Mouse (Mus musculus): ENCODE data around the gene Fam155a. TPM values are rescaled to one million over a fixed set of nuclear protein-coding genes. Genes with fewer than 3 reads are reported as not detected.
"Not testable (repeated sequence)": the region's sequence is repeated elsewhere in the genome, so short reads cannot be mapped to it uniquely, and the experiment has no call there.

Fam155a gene
- polyA plus RNA-seq, 1 experiment from 2014 or later, result 1.2 TPM

DNA sequence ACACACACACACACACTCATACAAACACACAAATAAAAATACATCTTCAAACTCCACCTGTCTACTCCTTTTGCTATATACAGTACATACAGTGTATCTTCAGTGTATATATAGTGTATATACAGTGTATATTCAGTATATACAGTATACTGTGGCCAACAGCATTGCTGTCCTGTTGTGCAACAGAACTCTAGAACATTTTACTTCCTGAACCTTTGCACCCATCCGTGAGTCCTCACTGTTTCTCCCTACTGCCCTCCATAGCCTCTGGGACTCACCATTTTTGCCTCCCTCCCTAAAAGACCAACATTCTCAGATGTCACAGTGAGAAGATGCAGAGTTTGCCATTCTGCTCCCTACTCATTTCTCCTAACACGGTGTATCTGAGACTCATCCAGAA is 347.8 kb downstream of the Fam155a start:
- Histone ChIP-seq H3K9me3 (no peaks in the 10 kb centered on the region), H3K27ac (no peak overlapping the region), H3K27me3 (replicated peaks) (no peaks in the 10 kb centered on the region), H3K4me2 (no peak overlapping the region), H3K4me1 (no peaks in the 10 kb centered on the region), H3K4me3 (replicated peaks) (no peak overlapping the region), H3K9ac (no peak overlapping the region), H3K36me3 (no peaks in the 10 kb centered on the region)
- WGBS, result 45% methylated on average over 2 of the region's 2 CpGs
- ATAC-seq (ENCODE audit: insufficient read depth, low FRiP score, low read depth), result no peak

DNA sequence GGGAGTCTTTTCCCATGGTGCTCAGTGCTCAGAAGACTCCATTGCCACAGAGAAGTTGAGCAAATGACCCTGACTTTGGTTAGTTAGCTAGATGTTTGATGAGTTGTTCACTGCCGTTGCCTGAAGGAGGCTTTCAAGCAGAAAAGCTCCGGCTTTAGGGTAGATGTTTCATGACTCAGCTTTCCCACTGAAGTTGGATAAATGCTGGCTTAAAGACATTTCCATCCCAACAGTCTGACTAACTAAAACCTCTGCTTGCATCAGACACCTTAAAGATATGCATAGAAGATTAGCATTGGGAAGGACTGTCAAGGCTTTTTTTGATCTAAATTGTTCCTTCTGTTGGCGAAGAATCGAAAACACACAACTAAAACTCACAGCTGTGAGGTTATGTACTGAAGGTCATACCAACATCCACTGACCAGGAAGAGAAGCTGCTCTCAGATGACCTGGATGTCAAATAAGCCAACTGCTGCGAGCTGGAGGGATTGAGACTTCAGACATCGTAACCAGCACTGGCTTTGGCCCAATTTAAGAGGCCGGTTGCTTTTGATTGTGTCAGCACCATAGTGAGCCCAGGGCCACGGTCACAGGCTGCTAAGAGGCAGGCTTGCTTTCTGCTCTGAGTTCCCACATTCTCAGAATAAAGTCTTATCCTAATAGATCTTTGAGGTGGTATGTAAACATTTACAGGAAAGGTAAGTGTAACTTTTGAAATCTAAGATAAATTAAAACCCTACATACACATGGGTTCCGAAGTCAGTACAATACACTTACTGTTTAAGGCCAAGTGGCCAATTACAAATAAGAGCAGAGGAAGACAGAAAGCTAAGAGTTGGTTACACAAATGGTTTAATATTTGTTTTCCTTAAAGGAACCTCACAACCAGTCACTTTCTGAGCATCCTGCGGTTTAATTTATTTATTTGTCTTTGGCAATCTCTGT is 351.8 kb downstream of the Fam155a start:
- no peaks in the 10 kb centered on the region for H3K36me3 ChIP-seq
- H3K9me3 ChIP-seq, result no peaks in the 10 kb centered on the region
- no peaks in the 10 kb centered on the region for H3K4me1 ChIP-seq
- no peaks in the 10 kb centered on the region for H3K27me3 ChIP-seq (replicated peaks)
- peak; percentile 66; the same call in 1 of the 2 replicates for ATAC-seq (ENCODE audit: insufficient read depth, low FRiP score, low read depth)
- no peak overlapping the region for H3K9ac ChIP-seq
- 41% methylated on average over 10 of the region's 10 CpGs for WGBS
- H3K27ac ChIP-seq, result no peak overlapping the region
- H3K4me3 ChIP-seq (replicated peaks), result no peak overlapping the region
- no peak overlapping the region for H3K4me2 ChIP-seq

DNA sequence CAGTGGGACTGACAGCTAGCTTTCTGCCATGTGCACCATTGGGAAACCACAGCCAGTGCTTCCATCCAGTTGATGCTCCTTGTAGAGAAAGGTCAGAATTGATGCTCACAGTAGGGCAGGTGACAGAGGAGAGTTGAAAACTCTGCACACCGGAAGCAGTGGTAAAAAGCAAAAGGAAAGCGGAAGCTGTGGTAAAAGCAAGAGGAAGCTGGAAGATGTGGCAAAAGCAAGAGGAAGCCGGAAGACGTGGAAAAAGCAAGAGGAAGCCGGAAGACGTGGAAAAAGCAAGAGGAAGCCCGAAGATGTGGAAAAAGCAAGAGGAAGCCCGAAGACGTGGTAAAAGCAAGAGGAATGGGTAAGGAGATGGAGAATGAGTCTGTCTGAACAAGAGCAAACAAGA is 354.8 kb downstream of the Fam155a start:
- no peak overlapping the region for H3K9ac ChIP-seq
- H3K4me1 ChIP-seq, result no peaks in the 10 kb centered on the region
- no peak overlapping the region for H3K4me2 ChIP-seq
- H3K27me3 ChIP-seq (replicated peaks), result no peaks in the 10 kb centered on the region
- no peak overlapping the region for H3K4me3 ChIP-seq (replicated peaks)
- H3K36me3 ChIP-seq, result no peaks in the 10 kb centered on the region
- no peaks in the 10 kb centered on the region for H3K9me3 ChIP-seq
- no peak overlapping the region for H3K27ac ChIP-seq
- WGBS, result 86% methylated on average over 9 of the region's 9 CpGs
- ATAC-seq (ENCODE audit: insufficient read depth, low FRiP score, low read depth), result no peak

DNA sequence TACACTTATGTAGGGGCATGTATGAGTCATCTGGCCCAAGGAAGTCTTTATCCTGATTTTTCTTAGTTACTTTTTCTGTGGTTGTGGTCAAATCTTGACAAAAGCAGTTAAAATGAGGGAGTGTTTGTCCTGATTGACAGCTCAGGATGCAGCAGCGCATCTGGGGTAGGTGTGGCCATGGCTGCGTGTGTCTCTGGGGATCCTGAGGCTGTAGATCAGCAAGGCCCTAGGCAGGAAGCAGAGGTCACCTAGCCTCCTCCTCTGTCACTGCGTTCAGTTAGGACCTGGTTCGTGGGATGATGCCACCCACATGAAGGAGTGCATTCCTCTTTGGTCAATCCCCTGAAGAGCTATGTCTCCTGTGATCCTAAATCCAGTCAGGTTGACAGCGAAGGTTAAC is 362.5 kb downstream of the Fam155a start:
- Histone ChIP-seq H3K27me3 (replicated peaks) (no peaks in the 10 kb centered on the region), H3K36me3 (no peaks in the 10 kb centered on the region), H3K9me3 (no peaks in the 10 kb centered on the region), H3K27ac (no peak overlapping the region), H3K9ac (no peak overlapping the region), H3K4me3 (replicated peaks) (no peak overlapping the region), H3K4me2 (no peak overlapping the region), H3K4me1 (no peaks in the 10 kb centered on the region)
- no peak for ATAC-seq (ENCODE audit: insufficient read depth, low FRiP score, low read depth)
- 45% methylated on average over 5 of the region's 5 CpGs for WGBS

DNA sequence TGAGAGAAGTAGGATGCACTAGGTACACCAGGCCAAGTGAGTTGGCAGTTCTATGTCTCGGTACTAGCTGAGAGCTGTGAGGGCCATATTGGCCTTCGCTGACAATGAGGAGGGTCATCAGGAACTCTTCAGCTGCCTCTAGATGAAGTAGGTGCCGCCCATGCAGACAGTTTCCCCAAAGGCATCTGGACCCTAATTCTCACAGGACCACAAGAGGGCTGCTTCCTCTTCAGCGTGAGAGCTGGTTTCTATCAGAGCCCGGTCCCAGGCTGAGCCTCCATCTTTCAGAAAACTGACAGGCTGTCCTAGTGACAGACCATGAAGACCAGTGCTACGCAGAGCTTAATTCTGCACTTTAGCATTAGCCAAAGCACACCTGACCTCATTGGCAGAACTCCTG is 364.8 kb downstream of the Fam155a start:
- no peak overlapping the region for H3K9ac ChIP-seq
- H3K9me3 ChIP-seq, result no peaks in the 10 kb centered on the region
- whole genome bisulfite sequencing, result 77% methylated on average over 6 of the region's 6 CpGs
- H3K27me3 ChIP-seq (replicated peaks), result no peaks in the 10 kb centered on the region
- H3K4me1 ChIP-seq, result no peaks in the 10 kb centered on the region
- no peak overlapping the region for H3K4me3 ChIP-seq (replicated peaks)
- no peak overlapping the region for H3K4me2 ChIP-seq
- H3K36me3 ChIP-seq, result no peaks in the 10 kb centered on the region
- ATAC-seq (ENCODE audit: insufficient read depth, low FRiP score, low read depth), result no peak
- no peak overlapping the region for H3K27ac ChIP-seq

DNA sequence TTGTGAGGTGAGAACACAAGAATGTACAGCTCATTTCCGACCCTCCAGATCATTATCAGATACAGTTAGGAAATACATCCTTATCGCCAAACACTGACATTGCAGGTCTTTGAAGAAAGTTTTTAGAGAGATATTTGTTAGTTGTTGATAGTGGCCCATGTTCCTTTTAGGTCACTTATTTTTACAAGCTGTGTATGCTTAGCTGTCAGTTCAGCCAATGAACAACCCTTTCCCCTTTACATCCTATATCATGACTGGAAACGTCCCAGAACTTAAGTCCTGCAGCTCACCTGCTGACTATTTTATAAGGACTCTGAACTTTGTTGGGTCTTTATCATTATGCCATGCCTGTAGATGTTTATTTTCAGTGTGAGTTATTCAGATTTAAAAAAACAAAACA is 366.3 kb downstream of the Fam155a start:
- 66% methylated on average over 3 of the region's 3 CpGs for whole genome bisulfite sequencing
- Histone ChIP-seq H3K4me2 (no peak overlapping the region), H3K9ac (no peak overlapping the region), H3K27me3 (replicated peaks) (no peaks in the 10 kb centered on the region), H3K9me3 (no peaks in the 10 kb centered on the region), H3K4me1 (no peaks in the 10 kb centered on the region), H3K27ac (no peak overlapping the region), H3K36me3 (no peaks in the 10 kb centered on the region), H3K4me3 (replicated peaks) (no peak overlapping the region)
- no peak for ATAC-seq (ENCODE audit: insufficient read depth, low FRiP score, low read depth)

DNA sequence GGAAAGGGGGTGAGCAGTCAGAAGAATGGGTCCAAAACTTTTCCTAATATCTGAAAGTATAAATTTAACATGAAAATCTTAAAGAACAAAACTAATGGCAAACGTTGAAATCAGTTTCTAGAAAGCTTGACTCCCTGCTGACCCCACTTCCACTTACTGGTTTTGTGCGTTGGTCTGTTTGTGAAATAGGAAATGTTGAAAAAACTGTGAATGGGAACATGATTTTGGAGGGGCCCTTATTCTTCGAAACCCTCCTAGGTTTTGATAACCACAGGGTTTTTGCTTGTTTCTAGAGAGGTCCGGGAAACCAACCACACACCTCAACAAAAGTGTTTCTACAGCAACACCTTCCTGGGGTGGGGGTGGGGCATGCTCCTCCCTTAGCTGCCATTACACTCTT is 368.6 kb downstream of the Fam155a start:
- no peaks in the 10 kb centered on the region for H3K27me3 ChIP-seq (replicated peaks)
- H3K9ac ChIP-seq, result no peak overlapping the region
- WGBS, result 45% methylated on average over 4 of the region's 4 CpGs

DNA sequence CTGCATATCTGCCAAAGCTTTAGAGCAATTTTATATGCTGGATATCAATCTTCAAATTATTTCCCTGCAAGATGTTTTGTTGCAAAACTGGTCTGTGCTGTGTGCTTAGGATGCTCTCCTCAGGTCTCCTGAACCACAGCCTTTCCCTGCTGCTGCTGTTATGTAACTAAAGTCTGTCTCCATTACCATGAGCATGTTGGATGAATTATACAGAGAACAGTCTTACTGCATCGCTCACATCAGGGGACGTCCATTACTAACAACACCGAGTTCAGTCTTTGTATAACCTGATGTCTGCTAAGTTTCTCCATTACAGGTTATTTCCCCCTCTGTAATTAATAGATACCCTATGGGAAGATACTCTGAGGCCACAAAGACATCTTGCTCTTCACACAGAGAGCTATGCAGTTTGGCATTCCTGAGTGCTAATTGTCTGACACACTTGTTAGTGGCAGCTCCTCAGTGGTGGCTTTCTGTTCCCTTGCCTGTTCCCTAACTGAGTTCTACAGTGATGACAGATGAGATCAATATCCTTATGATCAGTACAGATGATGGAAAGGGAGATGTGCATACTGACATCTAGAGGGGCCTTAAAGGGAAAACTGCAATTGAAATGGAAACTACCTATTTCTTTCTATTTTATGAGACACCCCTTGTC is 372.2 kb downstream of the Fam155a start:
- no peaks in the 10 kb centered on the region for H3K4me1 ChIP-seq
- H3K4me3 ChIP-seq (replicated peaks), result no peak overlapping the region
- no peak overlapping the region for H3K4me2 ChIP-seq
- H3K36me3 ChIP-seq, result no peaks in the 10 kb centered on the region
- H3K27me3 ChIP-seq (replicated peaks), result no peaks in the 10 kb centered on the region
- H3K9me3 ChIP-seq, result no peaks in the 10 kb centered on the region
- no peak overlapping the region for H3K27ac ChIP-seq
- no peak overlapping the region for H3K9ac ChIP-seq
- WGBS, result 77% methylated on average over 3 of the region's 3 CpGs
- ATAC-seq (ENCODE audit: insufficient read depth, low FRiP score, low read depth), result no peak

More for the DNA sequence above, 368.6 kb downstream of the Fam155a start:
- Histone ChIP-seq H3K4me2 (no peak overlapping the region), H3K27ac (no peak overlapping the region), H3K4me1 (no peaks in the 10 kb centered on the region), H3K9me3 (no peaks in the 10 kb centered on the region), H3K36me3 (no peaks in the 10 kb centered on the region), H3K4me3 (replicated peaks) (no peak overlapping the region)
- ATAC-seq (ENCODE audit: insufficient read depth, low FRiP score, low read depth), result no peak

DNA sequence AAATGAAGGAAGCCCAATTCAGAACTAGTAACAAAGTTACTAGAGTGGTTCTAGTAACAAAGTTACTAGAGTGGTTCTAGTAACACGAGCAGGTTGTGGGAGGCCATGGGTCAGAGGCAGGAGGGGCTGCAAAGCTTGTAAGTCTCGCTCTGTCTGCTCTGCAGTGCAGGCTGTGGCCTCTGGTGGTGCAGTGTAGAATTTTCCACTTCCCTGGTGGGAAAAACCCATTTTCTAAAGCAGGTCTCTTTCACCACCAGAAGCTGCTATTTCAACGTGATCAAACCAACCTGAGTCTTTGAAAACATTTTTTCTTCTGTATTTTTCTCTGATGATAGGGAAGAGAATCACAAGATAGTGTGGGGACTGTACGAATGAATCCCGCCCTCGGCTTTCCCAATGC is 372.9 kb downstream of the Fam155a start:
- Histone ChIP-seq H3K27me3 (replicated peaks) (no peaks in the 10 kb centered on the region), H3K36me3 (no peaks in the 10 kb centered on the region), H3K4me1 (no peaks in the 10 kb centered on the region), H3K9me3 (no peaks in the 10 kb centered on the region), H3K27ac (no peak overlapping the region), H3K4me2 (no peak overlapping the region), H3K9ac (no peak overlapping the region), H3K4me3 (replicated peaks) (no peak overlapping the region)
- WGBS, result 59% methylated on average over 6 of the region's 6 CpGs
- ATAC-seq (ENCODE audit: insufficient read depth, low FRiP score, low read depth), result no peak

DNA sequence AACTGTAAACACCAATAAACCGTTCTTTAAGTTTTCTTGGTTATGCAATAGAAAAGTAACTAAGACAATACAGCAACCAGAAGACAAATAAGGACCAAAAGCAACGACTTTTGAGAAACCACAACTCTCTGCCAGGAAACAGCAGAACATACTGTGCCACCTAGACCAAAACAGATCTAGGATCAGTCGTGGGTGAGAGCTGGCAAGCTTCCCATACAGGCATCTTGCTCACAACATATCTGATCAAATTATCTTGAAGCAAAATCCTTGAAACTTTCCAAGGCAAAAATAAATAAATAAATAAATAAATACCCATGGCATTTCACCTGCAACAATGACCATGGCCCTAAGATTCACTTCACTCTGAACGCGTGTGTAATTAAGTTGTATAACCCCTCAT is 376.3 kb downstream of the Fam155a start:
- H3K4me3 ChIP-seq (replicated peaks), result no peak overlapping the region
- H3K36me3 ChIP-seq, result no peaks in the 10 kb centered on the region
- WGBS, result 79% methylated on average over 5 of the region's 5 CpGs
- no peak overlapping the region for H3K9ac ChIP-seq
- H3K27ac ChIP-seq, result no peak overlapping the region
- H3K9me3 ChIP-seq, result no peaks in the 10 kb centered on the region
- no peaks in the 10 kb centered on the region for H3K27me3 ChIP-seq (replicated peaks)
- no peaks in the 10 kb centered on the region for H3K4me1 ChIP-seq
- no peak overlapping the region for H3K4me2 ChIP-seq
- no peak for ATAC-seq (ENCODE audit: insufficient read depth, low FRiP score, low read depth)

DNA sequence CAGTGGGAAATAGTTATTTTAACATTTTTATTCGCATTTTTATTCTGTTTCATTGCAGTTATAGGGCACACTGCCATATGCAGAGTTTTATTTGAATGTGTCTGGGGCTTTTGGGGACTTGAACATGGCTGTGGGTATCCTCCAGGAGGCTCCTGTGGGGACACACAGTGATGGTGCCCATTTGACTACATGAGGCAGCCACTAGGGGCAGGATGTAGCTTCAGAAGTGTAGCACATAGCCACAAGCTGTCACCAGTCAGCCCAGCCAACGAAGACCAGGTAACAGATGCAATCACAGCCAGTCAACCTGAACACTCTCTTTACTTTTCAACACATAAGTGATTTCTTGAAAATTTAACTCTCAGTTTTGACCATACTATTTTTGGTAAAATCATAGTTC is 377.7 kb downstream of the Fam155a start:
- H3K9ac ChIP-seq, result no peak overlapping the region
- no peak overlapping the region for H3K27ac ChIP-seq
- WGBS, result 44% methylated on average over 2 of the region's 2 CpGs
- H3K27me3 ChIP-seq (replicated peaks), result no peaks in the 10 kb centered on the region
- H3K4me2 ChIP-seq, result no peak overlapping the region
- H3K36me3 ChIP-seq, result no peaks in the 10 kb centered on the region
- no peaks in the 10 kb centered on the region for H3K9me3 ChIP-seq
- no peaks in the 10 kb centered on the region for H3K4me1 ChIP-seq
- ATAC-seq (ENCODE audit: insufficient read depth, low FRiP score, low read depth), result no peak
- no peak overlapping the region for H3K4me3 ChIP-seq (replicated peaks)

DNA sequence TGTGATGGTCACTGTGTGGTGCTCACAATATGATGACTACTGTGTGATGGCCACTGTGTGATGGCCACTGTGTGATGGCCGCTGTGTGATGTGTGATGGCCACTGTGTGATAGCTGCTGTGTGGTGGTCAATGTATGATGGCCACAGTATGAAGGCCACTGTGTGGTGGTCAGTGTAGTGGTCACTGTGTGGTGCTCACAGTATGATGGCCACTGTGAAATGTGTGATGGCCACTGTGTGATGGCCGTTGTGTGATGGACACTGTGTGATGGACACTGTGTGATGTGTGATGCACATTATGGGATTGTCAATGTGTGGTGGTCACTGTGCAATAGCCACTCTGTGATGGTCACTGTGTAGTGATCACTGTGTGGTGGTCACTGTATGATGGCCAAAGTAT is 380.7 kb downstream of the Fam155a start:
- H3K4me3 ChIP-seq (replicated peaks); H3K9ac ChIP-seq; ATAC-seq (ENCODE audit: insufficient read depth, low FRiP score, low read depth); H3K27ac ChIP-seq; H3K27me3 ChIP-seq (replicated peaks); H3K4me2 ChIP-seq; H3K36me3 ChIP-seq; H3K9me3 ChIP-seq; H3K4me1 ChIP-seq: not testable (repeated sequence)
- WGBS, result 88% methylated on average over 2 of the region's 2 CpGs
